Mouse (Mus musculus) liver, postnatal 0 days (tissue): ENCODE results near the gene Fbxo10.

Source experiments
- CTCF ChIP-seq: sonication (generic); IDR thresholded peaks from 2 replicates; pipeline ENCODE4 v1.5.1; 2016; ENCODE audit warnings: antibody characterized with exemption, low read depth
- EP300 ChIP-seq: IDR thresholded peaks from 2 replicates; pipeline ENCODE4 v1.6.1; 2016; ENCODE audit warnings: antibody characterized with exemption, low read depth, mild to moderate bottlenecking

DNA sequence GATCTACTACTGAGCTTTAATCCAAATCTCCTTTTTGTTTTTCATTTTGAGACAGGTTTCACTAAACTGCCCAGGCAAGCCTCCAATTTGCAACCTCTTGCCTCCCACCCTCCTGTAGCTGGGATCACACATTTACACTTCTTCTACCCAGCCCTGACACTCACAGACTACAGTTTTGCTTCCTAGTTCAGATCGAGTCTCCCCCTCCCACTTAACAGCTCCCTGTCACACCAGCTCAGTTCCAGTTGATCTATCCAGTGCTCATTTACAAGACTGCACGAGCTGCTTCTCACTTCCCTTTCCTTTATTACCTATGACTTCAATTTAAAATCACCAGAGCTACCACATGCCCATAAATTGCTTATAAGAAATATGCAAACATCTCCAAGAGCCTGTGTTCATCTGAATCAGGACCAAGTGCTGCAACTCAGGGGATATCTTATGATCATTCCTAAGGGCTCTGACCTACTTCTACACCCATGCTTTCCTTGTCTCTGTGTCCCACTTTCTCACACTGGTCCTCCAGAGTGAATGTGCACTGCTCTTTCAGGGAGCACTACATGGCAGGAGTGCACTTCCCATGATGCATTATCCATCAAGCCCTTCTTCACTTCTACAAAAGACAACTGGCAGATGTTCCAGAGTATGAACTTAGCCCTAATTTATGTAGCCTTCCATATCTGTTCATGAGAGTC is 18.2 kb downstream of the Fbxo10 start:
- TF ChIP-seq EP300 (no peak), CTCF (no peak)
